Mouse (Mus musculus) lung, adult 2 months (tissue): Measurements from ENCODE around the gene Lrrc10b.

Experiments used
- CTCF ChIP-seq: fragments of 200-500 bp; IDR thresholded peaks from 2 replicates; pipeline ENCODE4 v1.5.1; 2011; ENCODE audit warnings: mild to moderate bottlenecking, low read length, control low read depth; ENCODE audit not compliant: insufficient read depth
- POLR2A ChIP-seq: fragments of 200-500 bp; IDR thresholded peaks from 2 replicates; pipeline ENCODE4 v1.6.1; 2011; ENCODE audit warnings: low read depth, mild to moderate bottlenecking, control low read depth, low read length, borderline replicate concordance; ENCODE audit errors: extremely low read depth

DNA sequence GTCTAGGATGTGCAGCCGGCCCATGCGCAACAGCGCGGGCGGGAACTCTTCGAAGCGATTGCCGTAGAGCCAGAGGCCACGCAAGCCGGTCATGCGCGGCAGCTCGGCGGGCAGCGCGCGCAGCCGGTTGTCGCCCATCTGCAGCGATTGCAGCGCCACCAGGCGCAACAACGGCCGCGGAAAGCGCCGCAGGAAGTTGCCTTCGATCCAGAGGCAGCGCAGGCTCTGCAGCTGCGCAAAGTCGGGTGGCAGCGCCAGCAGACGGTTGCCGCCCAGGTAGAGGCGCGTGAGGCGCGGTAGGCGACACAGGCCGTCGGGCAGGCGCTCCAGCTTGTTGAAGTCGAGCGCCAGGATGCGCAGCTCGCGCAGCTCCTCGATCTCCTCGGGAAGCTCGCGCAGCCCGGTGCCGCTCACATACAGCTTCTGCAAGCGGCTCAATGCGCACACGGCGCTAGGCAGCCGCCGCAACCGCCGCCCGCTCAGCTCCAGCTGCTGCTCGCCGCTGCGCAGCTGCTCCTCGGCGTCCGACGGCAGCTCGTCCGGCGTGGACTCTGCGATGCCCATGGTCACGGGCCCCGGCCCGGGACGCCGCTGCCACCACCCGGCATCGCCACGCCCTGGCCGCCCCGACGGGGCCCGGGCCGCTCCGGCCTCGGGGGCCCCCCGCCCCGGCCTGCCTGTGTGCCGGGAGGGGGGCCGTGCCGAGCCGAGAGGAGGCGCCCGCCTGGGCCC lies at the start of gene Lrrc10b:
- TF ChIP-seq CTCF (no peak), POLR2A (peak; percentile 15; the same call in 1 of the 2 replicates)
